Mouse (Mus musculus): ENCODE data around the gene Gm45194.

DNA sequence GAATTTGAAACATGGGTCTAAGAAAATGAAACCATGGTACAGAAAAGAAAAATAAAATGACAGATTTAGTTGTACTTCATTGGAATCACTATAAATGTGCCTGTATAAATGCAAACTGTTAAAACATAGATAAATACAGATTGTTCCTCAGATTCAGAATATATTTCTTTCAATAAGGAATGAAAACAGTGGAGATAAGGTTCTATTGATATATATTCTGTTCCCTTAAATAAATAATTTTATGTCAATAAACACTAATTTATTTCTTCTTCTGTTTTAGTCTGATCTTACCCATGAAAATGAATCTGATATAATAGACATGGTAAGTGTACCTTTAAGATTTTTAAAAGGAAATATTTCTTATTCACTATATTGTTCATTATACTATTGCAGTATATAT is 119.5 kb downstream of the Gm45194 start, which contains the start of gene Tex16:
- TF ChIP-seq TAL1 (IDR thresholded peaks at IDR 0.05; ENCODE audit: low read length), result no peak
- no peak for TF ChIP-seq GATA1 (IDR thresholded peaks at IDR 0.05; ENCODE audit: low read length)
